ENCODE assay signal across 25 mouse cellular contexts in the genomic region with DNA sequence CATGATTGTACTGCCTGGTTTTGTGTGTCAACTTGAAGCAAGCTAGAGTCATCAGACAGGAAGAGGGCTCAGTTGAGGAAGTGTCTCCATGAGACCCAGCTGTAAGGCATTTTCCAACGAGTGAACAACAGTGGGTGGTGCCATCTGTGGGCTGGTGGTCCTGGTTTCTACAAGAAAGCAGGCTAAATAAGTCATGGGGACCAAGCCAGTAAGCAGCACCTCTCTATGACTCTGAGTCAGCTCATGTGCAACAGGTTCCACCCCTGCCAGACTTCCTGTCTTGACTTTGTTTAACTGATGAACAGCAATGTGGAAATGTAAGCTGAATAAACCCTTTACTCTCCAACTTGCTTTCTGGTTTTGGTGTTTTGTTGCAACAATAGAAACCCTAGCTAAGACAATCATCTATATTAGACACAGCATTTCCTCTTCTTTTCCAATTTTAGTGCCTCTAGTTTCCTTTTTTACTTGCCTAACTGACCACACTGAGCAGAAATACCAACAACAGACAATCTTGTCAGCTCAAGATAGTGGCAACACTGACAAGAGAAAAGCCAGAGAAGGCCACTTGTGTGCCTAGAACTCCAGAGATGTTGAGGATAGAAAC.
DNase-seq lines count a peak whose midpoint lies in the region; ATAC-seq lines count a peak whose summit lies in the region.
"Had no signal": no experiment of that assay in that cellular context is flagged by ENCODE, and none has a peak within 500 bp of the region (broad histone marks: within the 10 kb centered on the region; RNA-seq: fewer than 3 reads in every experiment).

No protein-coding gene starts in this region.

- no peaks in the 10 kb centered on the region for H3K79me2 ChIP-seq in macrophage (ENCODE audit: inconsistent target)

- H3K36me3 ChIP-seq in macrophage (ENCODE audit: inconsistent target): no peaks in the 10 kb centered on the region
- H3K36me3 ChIP-seq: embryonic facial prominence, embryonic 10.5 days; forebrain, embryonic 10.5 days; limb, embryonic 15.5 days had no signal

- no peak for ATAC-seq in megakaryocyte-erythroid progenitor cell, adult 5-6 weeks (replicated peaks; ENCODE audit: low FRiP score, low TSS enrichment, poor library complexity, severe bottlenecking)
- ATAC-seq: activated CD4-positive, CD25-positive, alpha-beta regulatory T cell, adult 4 months; forebrain, postnatal 0 days; inflammation-experienced regulatory T-cells, adult 6 months; midbrain, embryonic 16.5 days had no signal

- peak; percentile 29 for DNase-seq in layer of hippocampus, adult 9-11 months
- no peak for DNase-seq in layer of hippocampus, adult 9-10 months (ENCODE audit: low spot score)
- peak; percentile 3 to 9 for DNase-seq in B cell, adult 2 months
- DNase-seq in thymus, postnatal 0 days (ENCODE audit: low spot score): peak; percentile 13
- DNase-seq in ovary, postnatal 10 days (ENCODE audit: low spot score): no peak
- DNase-seq in cerebellum, adult 9-10 months: no peak
- DNase-seq: adrenal gland, adult 8-10 months; cerebellum, adult 8-10 months; forebrain, postnatal 0 days; gastrocnemius, postnatal 36 days; heart, postnatal 4 days; kidney, adult 2 months; kidney, postnatal 10 days; lung, embryonic 14.5 days had no signal

- no peak overlapping the region for H3K4me3 ChIP-seq in macrophage (ENCODE audit: inconsistent target)
- H3K4me3 ChIP-seq: embryonic facial prominence, embryonic 10.5 days; forebrain, embryonic 10.5 days; layer of hippocampus, adult 2 months; limb, embryonic 15.5 days had no signal

- peak overlapping the region; percentile 41 for H3K27ac ChIP-seq in macrophage
- H3K27ac ChIP-seq: embryonic facial prominence, embryonic 10.5 days; forebrain, embryonic 10.5 days; hindbrain, embryonic 14.5 days; layer of hippocampus, adult 2 months; limb, embryonic 15.5 days; liver, embryonic 14.5 days had no signal

- WGBS in macrophage (ENCODE audit: missing documents): 6% methylated on average over 1 of the region's 1 CpGs

Comparison
In these comparisons a context has a peak if more than half of its experiments do, and no peak if none do; other contexts are left out.
1. DNase-seq: peak in layer of hippocampus, adult 9-11 months (single experiment), B cell, adult 2 months (2 of 2) and thymus, postnatal 0 days (single experiment); none in layer of hippocampus, adult 9-10 months (single experiment), ovary, postnatal 10 days (single experiment) and cerebellum, adult 9-10 months (single experiment).